Mouse (Mus musculus) embryonic facial prominence, embryonic 14.5 days (tissue): ENCODE measurements around the gene Zbtb1. TPM values are rescaled to one million over a fixed set of nuclear protein-coding genes. Genes with fewer than 3 reads are reported as not detected.

Experiments used
- polyA plus RNA-seq: library from polyadenylated mRNA; unstranded; fragments of >200 nt; fragmentation: Nextera tagmentation; extraction: Ambion mirVana; gene quantifications from 2 replicates; pipeline ENCODE4 v1.2.1, GENCODE M21; 2014

The Zbtb1 gene
- polyA plus RNA-seq, 1 experiment from 2014 or later = 9.8 TPM

Other genes starting within 250 kb of the Zbtb1 start
- 0.54 TPM in 1 of 2 replicates, not detected in the other for gene Esr2, start 193.0 kb upstream of the Zbtb1 start, polyA plus RNA-seq
- 0.08 and 0.30 TPM in 2 replicates for gene Tex21, start 123.5 kb upstream of the Zbtb1 start, polyA plus RNA-seq
- 57.4 and 59.5 TPM in 2 replicates for gene Mthfd1, start 115.0 kb upstream of the Zbtb1 start, polyA plus RNA-seq
- 1.1 and 1.3 TPM in 2 replicates for gene Akap5, start 45.4 kb upstream of the Zbtb1 start, polyA plus RNA-seq
- gene Zbtb25, start 664 bp upstream of the Zbtb1 start, polyA plus RNA-seq = 21.2 and 21.4 TPM in 2 replicates
- gene Hspa2, start 33.9 kb downstream of the Zbtb1 start, polyA plus RNA-seq = 8.2 and 10.9 TPM in 2 replicates
- 3.3 and 6.2 TPM in 2 replicates for gene Ppp1r36, start 47.3 kb downstream of the Zbtb1 start, polyA plus RNA-seq
- 6.3 and 7.3 TPM in 2 replicates for gene Plekhg3, start 160.6 kb downstream of the Zbtb1 start, polyA plus RNA-seq